Mouse (Mus musculus) liver, embryonic 13.5 days (tissue): ENCODE data around the gene Fam243. TPM values are rescaled to one million over a fixed set of nuclear protein-coding genes. Genes with fewer than 3 reads are reported as not detected.
A peak's percentile ranks its signal among the peaks of the same experiment; 100 is the strongest.

Experiments
- ATAC-seq: fragments of 200-750 bp; cut with Nextera tagmentation; 2 replicates; pipeline ENCODE4 v1.8.0; 2017; ENCODE audit warnings: low read depth, mild to moderate bottlenecking, moderate number of reproducible peaks, moderate library complexity
- DNase-seq: peaks from one replicate; pipeline ENCODE4 v3.0.0; 2022
- H3K27ac ChIP-seq: fragments of 300-500 bp; sonication (generic); 2 replicates; pipeline ENCODE4 v1.5.1; 2015; ENCODE audit warnings: moderate library complexity, mild to moderate bottlenecking, inconsistent platforms
- H3K27me3 ChIP-seq: fragments of 300-500 bp; sonication (generic); 2 replicates; pipeline ENCODE4 v1.6.1; 2015; ENCODE audit warnings: mild to moderate bottlenecking, inconsistent platforms
- H3K36me3 ChIP-seq: fragments of 300-500 bp; sonication (generic); 2 replicates; pipeline ENCODE4 v1.6.1; 2015; ENCODE audit warnings: mild to moderate bottlenecking, inconsistent platforms
- H3K4me1 ChIP-seq: fragments of 300-500 bp; sonication (generic); replicated peaks from 2 replicates; pipeline ENCODE4 v1.6.1; 2015; ENCODE audit warnings: inconsistent platforms
- H3K4me2 ChIP-seq: fragments of 300-500 bp; sonication (generic); 2 replicates; pipeline ENCODE4 v1.6.1; 2015; ENCODE audit warnings: inconsistent platforms, mild to moderate bottlenecking, moderate library complexity
- H3K4me3 ChIP-seq: fragments of 300-500 bp; sonication (generic); replicated peaks from 2 replicates; pipeline ENCODE4 v1.5.1; 2015; ENCODE audit warnings: mild to moderate bottlenecking, inconsistent platforms
- H3K9ac ChIP-seq: fragments of 300-500 bp; sonication (generic); 2 replicates; pipeline ENCODE4 v1.6.1; 2015; ENCODE audit warnings: mild to moderate bottlenecking, inconsistent platforms
- H3K9me3 ChIP-seq: fragments of 300-500 bp; sonication (generic); replicated peaks from 2 replicates; pipeline ENCODE4 v1.6.1; 2016; ENCODE audit warnings: inconsistent platforms
- WGBS: fragments of 180-500 bp; shearing (Covaris S2); methylation state at CpG from one replicate; pipeline ENCODE4 v1.1.7; 2015; ENCODE audit not compliant: insufficient replicate concordance; 5-methylcytosine and 5-hydroxymethylcytosine counted together
- polyA plus RNA-seq: library from polyadenylated mRNA; unstranded; fragments of >200 nt; fragmentation: Nextera tagmentation; extraction: Ambion mirVana; gene quantifications from 2 replicates; pipeline ENCODE4 v1.2.1, GENCODE M21; 2015

The Fam243 gene
- not detected in 2 replicates for polyA plus RNA-seq

- Histone ChIP-seq H3K4me1 (peaks cover 8% of the 10 kb centered on the region; the same call in 1 of the 2 replicates), H3K9ac (no peak within 1 kb of the TSS), H3K4me2 (no peak within 1 kb of the TSS), H3K27ac (no peak within 1 kb of the TSS), H3K9me3 (no peaks in the 10 kb centered on the region), H3K4me3 (no peak within 1 kb of the TSS), H3K36me3 (no peaks in the 10 kb centered on the region), H3K27me3 (peaks cover 3% of the 10 kb centered on the region; the same call in 1 of the 2 replicates)
- WGBS, result 75% methylated on average over 8 of the region's 8 CpGs
- DNase-seq (no peak), ATAC-seq (no peak)
Measured at GRCm38 (mm10) chr16:92321341-92321740, at the start of gene Fam243. Gene Fam243, minus strand, starts transcription at chr16:92321441.

GRCm38 (mm10) chr16:92369260-92369659, 48.0 kb upstream of the Fam243 start:
- DNase-seq (peak; percentile 84), ATAC-seq (peak; percentile 97)
- Histone ChIP-seq H3K9ac (0 out of 2 replicates have a peak overlapping the region, but pooled peaks have one; percentile 26), H3K4me3 (no peak overlapping the region), H3K9me3 (no peaks in the 10 kb centered on the region), H3K4me1 (peaks cover 26% of the 10 kb centered on the region), H3K36me3 (no peaks in the 10 kb centered on the region), H3K27me3 (peaks cover 10% of the 10 kb centered on the region; the same call in 1 of the 2 replicates), H3K4me2 (peak overlapping the region; percentile 37), H3K27ac (no peak overlapping the region; the same call in 1 of the 2 replicates)
- 17% methylated on average over 2 of the region's 2 CpGs for WGBS

GRCm38 (mm10) chr16:92365477-92365876, 44.2 kb upstream of the Fam243 start:
- Histone ChIP-seq H3K4me1 (peaks cover 23% of the 10 kb centered on the region), H3K4me2 (no peak overlapping the region), H3K4me3 (no peak overlapping the region), H3K9me3 (no peaks in the 10 kb centered on the region), H3K9ac (no peak overlapping the region), H3K36me3 (no peaks in the 10 kb centered on the region), H3K27me3 (peaks cover 7% of the 10 kb centered on the region; the same call in 1 of the 2 replicates), H3K27ac (no peak overlapping the region)
- 60% methylated on average over 7 of the region's 7 CpGs for WGBS
- ATAC-seq (no peak), DNase-seq (no peak)

GRCm38 (mm10) chr16:92360711-92361110, 39.5 kb upstream of the Fam243 start:
- Histone ChIP-seq H3K4me3 (no peak overlapping the region), H3K36me3 (no peaks in the 10 kb centered on the region), H3K9me3 (no peaks in the 10 kb centered on the region), H3K4me2 (no peak overlapping the region), H3K27ac (no peak overlapping the region), H3K27me3 (peaks cover 20% of the 10 kb centered on the region; the same call in 1 of the 2 replicates), H3K4me1 (peaks cover 11% of the 10 kb centered on the region), H3K9ac (no peak overlapping the region)
- no peak for DNase-seq
- WGBS, result 61% methylated on average over 7 of the region's 7 CpGs
- no peak for ATAC-seq

GRCm38 (mm10) chr16:92359229-92359628, 38.0 kb upstream of the Fam243 start, which contains the start of gene Kcne1:
Gene Kcne1, minus strand, starts transcription at chr16:92359468.
- Histone ChIP-seq H3K4me2 (no peak within 1 kb of the TSS), H3K36me3 (no peaks in the 10 kb centered on the region), H3K4me1 (peaks cover 19% of the 10 kb centered on the region), H3K9ac (no peak within 1 kb of the TSS), H3K27ac (no peak within 1 kb of the TSS), H3K27me3 (peaks cover 20% of the 10 kb centered on the region; the same call in 1 of the 2 replicates), H3K4me3 (no peak within 1 kb of the TSS), H3K9me3 (no peaks in the 10 kb centered on the region)
- DNase-seq (no peak), ATAC-seq (no peak)
- WGBS, result 44% methylated on average over 9 of the region's 9 CpGs

GRCm38 (mm10) chr16:92358734-92359133, 37.5 kb upstream of the Fam243 start:
- no peak overlapping the region for H3K4me3 ChIP-seq
- 35% methylated on average over 9 of the region's 9 CpGs for WGBS
- H3K36me3 ChIP-seq, result no peaks in the 10 kb centered on the region
- ATAC-seq (no peak), DNase-seq (no peak)
- no peak overlapping the region for H3K27ac ChIP-seq
- H3K4me2 ChIP-seq, result no peak overlapping the region
- H3K4me1 ChIP-seq, result peaks cover 19% of the 10 kb centered on the region
- peaks cover 20% of the 10 kb centered on the region; the same call in 1 of the 2 replicates for H3K27me3 ChIP-seq
- no peak overlapping the region for H3K9ac ChIP-seq
- no peaks in the 10 kb centered on the region for H3K9me3 ChIP-seq

GRCm38 (mm10) chr16:92357566-92357965, 36.3 kb upstream of the Fam243 start:
- Histone ChIP-seq H3K4me3 (no peak overlapping the region), H3K36me3 (no peaks in the 10 kb centered on the region), H3K27me3 (peaks cover 19% of the 10 kb centered on the region; the same call in 1 of the 2 replicates), H3K9me3 (no peaks in the 10 kb centered on the region), H3K4me1 (peaks cover 19% of the 10 kb centered on the region), H3K4me2 (no peak overlapping the region), H3K9ac (no peak overlapping the region), H3K27ac (no peak overlapping the region)
- 71% methylated on average over 10 of the region's 10 CpGs for WGBS
- DNase-seq (no peak), ATAC-seq (no peak)

- DNase-seq (no peak), ATAC-seq (no peak)
- Histone ChIP-seq H3K36me3 (no peaks in the 10 kb centered on the region), H3K27ac (no peak overlapping the region), H3K4me2 (no peak overlapping the region), H3K4me1 (peaks cover 19% of the 10 kb centered on the region), H3K9ac (no peak overlapping the region), H3K9me3 (no peaks in the 10 kb centered on the region), H3K27me3 (peaks cover 14% of the 10 kb centered on the region; the same call in 1 of the 2 replicates), H3K4me3 (no peak overlapping the region)
- 74% methylated on average over 9 of the region's 9 CpGs for WGBS
Measured at GRCm38 (mm10) chr16:92357023-92357422, 35.8 kb upstream of the Fam243 start.

- ATAC-seq (no peak), DNase-seq (no peak)
Measured at GRCm38 (mm10) chr16:92355982-92356381, 34.7 kb upstream of the Fam243 start.

GRCm38 (mm10) chr16:92355366-92355765, 34.1 kb upstream of the Fam243 start:
- Histone ChIP-seq H3K9me3 (no peaks in the 10 kb centered on the region), H3K27ac (no peak overlapping the region), H3K27me3 (peaks cover 17% of the 10 kb centered on the region; the same call in 1 of the 2 replicates), H3K4me1 (peaks cover 19% of the 10 kb centered on the region), H3K9ac (no peak overlapping the region), H3K4me3 (no peak overlapping the region), H3K4me2 (no peak overlapping the region), H3K36me3 (no peaks in the 10 kb centered on the region)
- 41% methylated on average over 5 of the region's 5 CpGs for WGBS
- DNase-seq, result no peak
- no peak for ATAC-seq

More at GRCm38 (mm10) chr16:92355982-92356381, 34.7 kb upstream of the Fam243 start:
- H3K9ac ChIP-seq, result no peak overlapping the region
- no peaks in the 10 kb centered on the region for H3K9me3 ChIP-seq
- H3K4me2 ChIP-seq, result no peak overlapping the region
- peaks cover 19% of the 10 kb centered on the region for H3K4me1 ChIP-seq
- WGBS, result 45% methylated on average over 11 of the region's 11 CpGs
- peaks cover 17% of the 10 kb centered on the region; the same call in 1 of the 2 replicates for H3K27me3 ChIP-seq
- no peak overlapping the region for H3K27ac ChIP-seq
- H3K4me3 ChIP-seq, result no peak overlapping the region
- no peaks in the 10 kb centered on the region for H3K36me3 ChIP-seq

GRCm38 (mm10) chr16:92353897-92354296, 32.7 kb upstream of the Fam243 start:
- DNase-seq (no peak), ATAC-seq (no peak)
- WGBS, result 61% methylated on average over 2 of the region's 2 CpGs
- H3K4me1 ChIP-seq, result peaks cover 18% of the 10 kb centered on the region
- H3K4me2 ChIP-seq, result no peak overlapping the region
- H3K9me3 ChIP-seq, result no peaks in the 10 kb centered on the region
- peaks cover 14% of the 10 kb centered on the region; the same call in 1 of the 2 replicates for H3K27me3 ChIP-seq
- no peak overlapping the region for H3K27ac ChIP-seq
- no peak overlapping the region for H3K4me3 ChIP-seq
- no peak overlapping the region for H3K9ac ChIP-seq
- no peaks in the 10 kb centered on the region for H3K36me3 ChIP-seq

GRCm38 (mm10) chr16:92353295-92353694, 32.1 kb upstream of the Fam243 start:
- ATAC-seq (no peak), DNase-seq (no peak)
- H3K36me3 ChIP-seq, result no peaks in the 10 kb centered on the region
- H3K27ac ChIP-seq, result no peak overlapping the region
- 0 out of 2 replicates have a peak, but pooled peaks cover 10% of the 10 kb centered on the region for H3K27me3 ChIP-seq
- no peaks in the 10 kb centered on the region for H3K9me3 ChIP-seq
- H3K4me2 ChIP-seq, result no peak overlapping the region
- H3K4me1 ChIP-seq, result peaks cover 14% of the 10 kb centered on the region
- H3K4me3 ChIP-seq, result no peak overlapping the region
- WGBS, result 79% methylated on average over 12 of the region's 12 CpGs
- H3K9ac ChIP-seq, result no peak overlapping the region
